Mouse (Mus musculus) intestine, embryonic 14.5 days (tissue): ENCODE measurements at regions not wholly inside any gene's neighbourhood (a gene's known extent, or its start where the extent isn't known, plus 50 kb on each side); places are given as distances from the start of the nearest gene placed in this dataset.

Experiments
- ATAC-seq: fragments of 200-750 bp; cut with Nextera tagmentation; replicated peaks from 2 replicates; pipeline ENCODE4 v1.8.0; 2017; ENCODE audit warnings: low read depth, moderate number of reproducible peaks, moderate TSS enrichment, moderate library complexity; ENCODE audit not compliant: low FRiP score, low TSS enrichment
- DNase-seq: peaks from one replicate; pipeline ENCODE4 v3.0.0-alpha.2; 2018; ENCODE audit warnings: low spot score
- H3K27ac ChIP-seq: fragments of 300-500 bp; sonication (generic); 2 replicates; pipeline ENCODE4 v1.5.1; 2014; ENCODE audit warnings: low read depth, mild to moderate bottlenecking, control low read depth
- H3K27me3 ChIP-seq: fragments of 300-500 bp; sonication (generic); replicated peaks from 2 replicates; pipeline ENCODE4 v1.6.1; 2014; ENCODE audit warnings: low read length, control low read depth; ENCODE audit not compliant: control insufficient read depth, insufficient read depth
- H3K36me3 ChIP-seq: fragments of 300-500 bp; sonication (generic); 2 replicates; pipeline ENCODE4 v1.6.1; 2014; ENCODE audit warnings: low read length, control low read depth; ENCODE audit not compliant: control insufficient read depth, insufficient read depth
- H3K4me1 ChIP-seq: fragments of 300-500 bp; sonication (generic); replicated peaks from 2 replicates; pipeline ENCODE4 v1.6.1; 2014; ENCODE audit warnings: low read length, control low read depth, mixed read lengths; ENCODE audit not compliant: control insufficient read depth, insufficient read depth
- H3K4me2 ChIP-seq: fragments of 300-500 bp; sonication (generic); 2 replicates; pipeline ENCODE4 v1.6.1; 2014; ENCODE audit warnings: low read length
- H3K4me3 ChIP-seq: fragments of 300-500 bp; sonication (generic); 2 replicates; pipeline ENCODE4 v1.5.1; 2014; ENCODE audit warnings: low read depth, low read length, control low read depth, mixed read lengths
- H3K9ac ChIP-seq: fragments of 300-500 bp; sonication (generic); 2 replicates; pipeline ENCODE4 v1.6.1; 2014; ENCODE audit warnings: mild to moderate bottlenecking, low read length
- H3K9me3 ChIP-seq: fragments of 300-500 bp; sonication (generic); 2 replicates; pipeline ENCODE4 v1.6.1; 2016; ENCODE audit warnings: low read length, control low read depth; ENCODE audit not compliant: control insufficient read depth
- WGBS: fragments of 180-500 bp; shearing (Covaris S2); extraction: QIAGEN DNeasy Blood & Tissue Kit; methylation state at CpG from one replicate; pipeline ENCODE4 v1.1.7; 2014; 5-methylcytosine and 5-hydroxymethylcytosine counted together

GRCm38 (mm10) chr2:147899236-147899635 is 147.5 kb downstream of the Foxa2 start:
- no peak overlapping the region for H3K9ac ChIP-seq
- ATAC-seq (no peak), DNase-seq (no peak)
- H3K27me3 ChIP-seq = no peaks in the 10 kb centered on the region
- H3K9me3 ChIP-seq = no peaks in the 10 kb centered on the region
- 83% methylated on average over 1 of the region's 1 CpGs for WGBS
- no peak overlapping the region for H3K4me2 ChIP-seq
- H3K36me3 ChIP-seq = no peaks in the 10 kb centered on the region
- no peak overlapping the region for H3K27ac ChIP-seq
- H3K4me1 ChIP-seq = no peaks in the 10 kb centered on the region
- H3K4me3 ChIP-seq = no peak overlapping the region

GRCm38 (mm10) chr2:147895691-147896090 is 151.1 kb downstream of the Foxa2 start:
- Histone ChIP-seq H3K9me3 (no peaks in the 10 kb centered on the region), H3K27me3 (no peaks in the 10 kb centered on the region), H3K36me3 (no peaks in the 10 kb centered on the region), H3K4me1 (no peaks in the 10 kb centered on the region), H3K4me2 (no peak overlapping the region), H3K9ac (no peak overlapping the region), H3K27ac (no peak overlapping the region), H3K4me3 (no peak overlapping the region)
- DNase-seq (peak; percentile 63), ATAC-seq (no peak)
- WGBS = 0% methylated on average over 1 of the region's 1 CpGs

GRCm38 (mm10) chr2:147894213-147894612 is 152.6 kb downstream of the Foxa2 start:
- no peak for DNase-seq
- H3K4me3 ChIP-seq = no peak overlapping the region
- WGBS = 85% methylated on average over 1 of the region's 1 CpGs

GRCm38 (mm10) chr2:147886191-147886590 is 160.6 kb downstream of the Foxa2 start:
- 28% methylated on average over 6 of the region's 6 CpGs for WGBS
- H3K27me3 ChIP-seq = no peaks in the 10 kb centered on the region
- DNase-seq (peak; percentile 28), ATAC-seq (no peak)
- no peaks in the 10 kb centered on the region for H3K9me3 ChIP-seq
- no peak overlapping the region for H3K4me2 ChIP-seq
- H3K36me3 ChIP-seq = no peaks in the 10 kb centered on the region
- no peak overlapping the region for H3K4me3 ChIP-seq
- H3K27ac ChIP-seq = no peak overlapping the region
- no peak overlapping the region for H3K9ac ChIP-seq
- H3K4me1 ChIP-seq = no peaks in the 10 kb centered on the region

More at GRCm38 (mm10) chr2:147894213-147894612, 152.6 kb downstream of the Foxa2 start:
- H3K36me3 ChIP-seq = no peaks in the 10 kb centered on the region
- H3K9ac ChIP-seq = no peak overlapping the region
- H3K9me3 ChIP-seq = no peaks in the 10 kb centered on the region
- H3K4me1 ChIP-seq = no peaks in the 10 kb centered on the region
- no peak overlapping the region for H3K27ac ChIP-seq
- no peak overlapping the region for H3K4me2 ChIP-seq
- no peaks in the 10 kb centered on the region for H3K27me3 ChIP-seq
- no peak for ATAC-seq

GRCm38 (mm10) chr2:147877907-147878306 is 168.9 kb downstream of the Foxa2 start:
- peaks cover 3% of the 10 kb centered on the region; the same call in 1 of the 2 replicates for H3K27me3 ChIP-seq
- H3K9ac ChIP-seq = no peak overlapping the region
- DNase-seq (no peak), ATAC-seq (no peak)
- peak overlapping the region; percentile 72 for H3K4me2 ChIP-seq
- WGBS = 35% methylated on average over 13 of the region's 13 CpGs
- H3K4me3 ChIP-seq = no peak overlapping the region
- H3K4me1 ChIP-seq = peaks cover 16% of the 10 kb centered on the region; the same call in 1 of the 2 replicates
- no peaks in the 10 kb centered on the region for H3K9me3 ChIP-seq
- no peaks in the 10 kb centered on the region for H3K36me3 ChIP-seq
- no peak overlapping the region for H3K27ac ChIP-seq

- Histone ChIP-seq H3K27me3 (peaks cover 3% of the 10 kb centered on the region; the same call in 1 of the 2 replicates), H3K4me3 (peak overlapping the region; percentile 43; the same call in 1 of the 2 replicates), H3K4me1 (peaks cover 16% of the 10 kb centered on the region; the same call in 1 of the 2 replicates), H3K4me2 (peak overlapping the region; percentile 72), H3K9ac (peak overlapping the region; percentile 7; the same call in 1 of the 2 replicates), H3K36me3 (no peaks in the 10 kb centered on the region), H3K9me3 (no peaks in the 10 kb centered on the region), H3K27ac (no peak overlapping the region)
- DNase-seq (no peak), ATAC-seq (no peak)
- 3% methylated on average over 4 of the region's 4 CpGs for WGBS
These were observed 169.2 kb downstream of the Foxa2 start for GRCm38 (mm10) chr2:147877543-147877904.

- ATAC-seq = peak; percentile 21; the same call in 1 of the 2 replicates
- DNase-seq = peak; percentile 63
These were observed 169.8 kb downstream of the Foxa2 start for GRCm38 (mm10) chr2:147876708-147877542.

GRCm38 (mm10) chr2:147872972-147873371 is 173.8 kb downstream of the Foxa2 start:
- WGBS = 81% methylated on average over 3 of the region's 3 CpGs
- Histone ChIP-seq H3K4me3 (no peak overlapping the region), H3K9me3 (no peaks in the 10 kb centered on the region), H3K9ac (no peak overlapping the region), H3K27me3 (peaks cover under 1% of the 10 kb centered on the region; the same call in 1 of the 2 replicates), H3K36me3 (no peaks in the 10 kb centered on the region), H3K4me2 (no peak overlapping the region), H3K27ac (no peak overlapping the region), H3K4me1 (peaks cover 16% of the 10 kb centered on the region; the same call in 1 of the 2 replicates)
- no peak for ATAC-seq
- no peak for DNase-seq

More at GRCm38 (mm10) chr2:147876708-147877542, 169.8 kb downstream of the Foxa2 start:
- H3K4me3 ChIP-seq = peak overlapping the region; percentile 43
- peaks cover 16% of the 10 kb centered on the region; the same call in 1 of the 2 replicates for H3K4me1 ChIP-seq
- H3K27me3 ChIP-seq = peaks cover 3% of the 10 kb centered on the region; the same call in 1 of the 2 replicates
- H3K9me3 ChIP-seq = no peaks in the 10 kb centered on the region
- 0 out of 2 replicates have a peak overlapping the region, but pooled peaks have one; percentile 43 for H3K27ac ChIP-seq
- peak overlapping the region; percentile 72 for H3K4me2 ChIP-seq
- peak overlapping the region; percentile 27; the same call in 1 of the 2 replicates for H3K9ac ChIP-seq
- no peaks in the 10 kb centered on the region for H3K36me3 ChIP-seq
- WGBS = 3% methylated on average over 19 of the region's 19 CpGs
